Mouse (Mus musculus) small intestine, adult 2 months (tissue): ENCODE results near the gene Ak2.

Source experiments
- CTCF ChIP-seq: fragments of 200-500 bp; IDR thresholded peaks from 2 replicates; pipeline ENCODE4 v1.5.1; 2012; ENCODE audit warnings: low read depth, mild to moderate bottlenecking, control low read depth, inconsistent platforms, low read length, moderate library complexity, mixed read lengths; ENCODE audit not compliant: insufficient replicate concordance, insufficient read length; ENCODE audit errors: extremely low read depth
- POLR2A ChIP-seq: fragments of 200-500 bp; IDR thresholded peaks from 2 replicates; pipeline ENCODE4 v1.6.1; 2012; ENCODE audit warnings: low read depth, mild to moderate bottlenecking, control low read depth, inconsistent platforms, low read length, moderate library complexity

GRCm38 (mm10) chr4:129059125-129059551, 67.4 kb downstream of the Ak2 start:
- no peak for TF ChIP-seq POLR2A
- TF ChIP-seq CTCF = no peak
